Mouse (Mus musculus): Measurements from ENCODE around the gene Vstm2l. TPM values are rescaled to one million over a fixed set of nuclear protein-coding genes. Genes with fewer than 3 reads are reported as not detected.

Vstm2l gene
- 0.48 and 0.62 TPM in 2 replicates for total RNA-seq (2012; rRNA removed)

DNA sequence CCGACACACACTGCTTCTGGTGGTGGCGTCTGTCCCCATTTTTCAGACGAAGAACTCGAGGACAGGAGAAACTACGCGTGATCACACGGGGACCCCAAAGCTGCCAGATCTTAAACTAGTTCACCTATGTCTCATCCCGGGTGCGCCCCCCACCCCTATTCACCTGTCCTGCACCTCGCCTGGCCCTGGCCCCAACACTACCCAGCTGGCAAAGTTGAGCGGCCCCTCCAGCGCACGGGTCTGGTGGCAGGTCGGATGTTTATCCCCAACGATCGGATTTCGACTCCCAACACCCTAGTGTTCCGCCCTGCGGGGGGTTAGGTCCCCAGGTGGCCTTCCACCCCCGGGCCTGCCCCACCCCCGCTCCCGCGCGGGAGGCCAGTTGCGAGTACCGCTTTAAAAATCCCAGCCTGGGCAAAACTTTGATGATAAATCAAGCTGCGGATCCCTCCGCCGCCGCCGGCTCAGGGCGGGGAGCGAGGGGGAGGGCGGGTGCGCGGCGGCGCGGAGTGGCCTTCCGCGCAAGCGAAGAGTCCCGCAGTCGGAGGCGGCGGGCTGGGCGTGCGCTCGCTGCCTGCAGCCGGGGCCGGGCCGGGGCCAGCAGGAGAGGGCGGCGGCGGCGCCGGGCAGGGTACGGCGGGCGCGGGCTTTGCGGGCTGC is at the start of gene Vstm2l:
Vstm2l (plus strand) TSS at position 549 of the 660 bp plus-strand sequence.
- Histone ChIP-seq H3K27ac (ENCODE audit: insufficient read depth, low read depth, low read length, poor library complexity, severe bottlenecking) (no peak within 1 kb of the TSS), H3K9me3 (ENCODE audit: control insufficient read depth, insufficient read depth, low read depth, low read length) (no peaks in the 10 kb centered on the region), H3K9ac (ENCODE audit: insufficient read depth, low read depth, low read length, poor library complexity, severe bottlenecking) (peak within 1 kb of the TSS; percentile 0; the same call in 1 of the 2 replicates), H3K4me3 (ENCODE audit: insufficient read depth in 1 of 2, low read depth in 1 of 2, low read length in 2 of 2, poor library complexity in 1 of 2, severe bottlenecking in 1 of 2) (peak within 1 kb of the TSS; percentile 64 to 78), H3K36me3 (ENCODE audit: control insufficient read depth, insufficient read depth, low read length, poor library complexity, severe bottlenecking) (no peaks in the 10 kb centered on the region), H3K4me1 (ENCODE audit: control insufficient read depth in 2 of 2, insufficient read depth in 2 of 2, low read length in 2 of 2, poor library complexity in 1 of 2) (peaks cover 2 to 13% of the 10 kb centered on the region in 2 experiments; a peak in 2 of 4 replicates)
- in situ Hi-C loops (cut with MboI; ENCODE audit: low sequenced_read_pairs in 2 of 2, unreplicated experiment in 2 of 2) = no loop called here
- TF ChIP-seq HCFC1 (IDR thresholded peaks at IDR 0.05; ENCODE audit: borderline replicate concordance, insufficient read depth, low read length) = no peak
- TF ChIP-seq ZC3H11A (IDR thresholded peaks at IDR 0.05; ENCODE audit: borderline replicate concordance, low read depth, low read length) = no peak
- TF ChIP-seq CHD2 (IDR thresholded peaks at IDR 0.05; ENCODE audit: low read depth, low read length) = no peak
- TF ChIP-seq MAFK (IDR thresholded peaks at IDR 0.05; ENCODE audit: insufficient read depth, low read depth, low read length) = no peak
- TF ChIP-seq ZNF384 (IDR thresholded peaks at IDR 0.05; ENCODE audit: low read depth, low read length) = no peak
- DNase-seq (ENCODE audit: low read depth, low spot score) = peak; percentile 19

DNA sequence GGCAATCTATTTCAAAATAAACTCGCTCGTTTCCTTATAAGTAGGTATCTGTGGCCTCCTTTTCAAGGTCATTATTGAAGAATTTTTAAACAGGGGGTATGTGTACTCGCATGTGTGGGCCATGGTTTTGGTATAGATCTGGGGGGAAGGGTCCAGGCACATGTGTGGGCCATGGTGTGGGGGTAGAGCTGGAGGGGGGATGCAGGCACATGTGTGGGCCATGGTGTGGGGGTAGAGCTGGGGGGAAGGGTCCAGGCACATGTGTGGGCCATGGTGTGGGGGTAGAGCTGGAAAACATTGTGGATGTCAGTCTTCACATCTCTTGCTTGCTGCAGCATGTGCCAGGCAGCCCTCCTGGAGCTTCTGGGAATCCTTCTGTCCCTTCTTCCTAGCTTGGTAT is 47.3 kb upstream of the Vstm2l start:
- H3K9me3 ChIP-seq (ENCODE audit: control insufficient read depth, insufficient read depth, low read depth, low read length) = no peaks in the 10 kb centered on the region
- H3K36me3 ChIP-seq (ENCODE audit: control insufficient read depth, insufficient read depth, low read length, poor library complexity, severe bottlenecking) = no peaks in the 10 kb centered on the region
- H3K4me3 ChIP-seq (ENCODE audit: insufficient read depth in 1 of 2, low read depth in 1 of 2, low read length in 2 of 2, poor library complexity in 1 of 2, severe bottlenecking in 1 of 2) = no peak overlapping the region
- DNase-seq (ENCODE audit: low read depth, low spot score) = no peak
- in situ Hi-C loops (cut with MboI; ENCODE audit: low sequenced_read_pairs in 2 of 2, unreplicated experiment in 2 of 2) = no loop called here
- peaks cover 0 to 5% of the 10 kb centered on the region in 2 experiments; a peak in 2 of 4 replicates for H3K4me1 ChIP-seq (ENCODE audit: control insufficient read depth in 2 of 2, insufficient read depth in 2 of 2, low read length in 2 of 2, poor library complexity in 1 of 2)
- no peak for TF ChIP-seq ZNF384 (IDR thresholded peaks at IDR 0.05; ENCODE audit: low read depth, low read length)
- no peak for TF ChIP-seq ZC3H11A (IDR thresholded peaks at IDR 0.05; ENCODE audit: borderline replicate concordance, low read depth, low read length)
- TF ChIP-seq MAFK (IDR thresholded peaks at IDR 0.05; ENCODE audit: insufficient read depth, low read depth, low read length) = no peak
- TF ChIP-seq CHD2 (IDR thresholded peaks at IDR 0.05; ENCODE audit: low read depth, low read length) = no peak
- TF ChIP-seq HCFC1 (IDR thresholded peaks at IDR 0.05; ENCODE audit: borderline replicate concordance, insufficient read depth, low read length) = no peak
- H3K9ac ChIP-seq (ENCODE audit: insufficient read depth, low read depth, low read length, poor library complexity, severe bottlenecking) = no peak overlapping the region
- H3K27ac ChIP-seq (ENCODE audit: insufficient read depth, low read depth, low read length, poor library complexity, severe bottlenecking) = no peak overlapping the region

GRCm38 (mm10) chr2:157870247-157870646 is 44.2 kb upstream of the Vstm2l start:
- Histone ChIP-seq H3K9me3 (ENCODE audit: control insufficient read depth, insufficient read depth, low read depth, low read length) (no peaks in the 10 kb centered on the region), H3K9ac (ENCODE audit: insufficient read depth, low read depth, low read length, poor library complexity, severe bottlenecking) (no peak overlapping the region), H3K27ac (ENCODE audit: insufficient read depth, low read depth, low read length, poor library complexity, severe bottlenecking) (no peak overlapping the region), H3K4me1 (ENCODE audit: control insufficient read depth in 2 of 2, insufficient read depth in 2 of 2, low read length in 2 of 2, poor library complexity in 1 of 2) (peaks cover 0 to 5% of the 10 kb centered on the region in 2 experiments; a peak in 2 of 4 replicates), H3K36me3 (ENCODE audit: control insufficient read depth, insufficient read depth, low read length, poor library complexity, severe bottlenecking) (no peaks in the 10 kb centered on the region), H3K4me3 (ENCODE audit: insufficient read depth in 1 of 2, low read depth in 1 of 2, low read length in 2 of 2, poor library complexity in 1 of 2, severe bottlenecking in 1 of 2) (no peak overlapping the region)
- no peak for TF ChIP-seq ZNF384 (IDR thresholded peaks at IDR 0.05; ENCODE audit: low read depth, low read length)
- TF ChIP-seq MAFK (IDR thresholded peaks at IDR 0.05; ENCODE audit: insufficient read depth, low read depth, low read length) = no peak
- no peak for TF ChIP-seq ZC3H11A (IDR thresholded peaks at IDR 0.05; ENCODE audit: borderline replicate concordance, low read depth, low read length)
- no peak for TF ChIP-seq HCFC1 (IDR thresholded peaks at IDR 0.05; ENCODE audit: borderline replicate concordance, insufficient read depth, low read length)
- TF ChIP-seq CHD2 (IDR thresholded peaks at IDR 0.05; ENCODE audit: low read depth, low read length) = no peak
- in situ Hi-C loops (cut with MboI; ENCODE audit: low sequenced_read_pairs in 2 of 2, unreplicated experiment in 2 of 2) = no loop called here
- no peak for DNase-seq (ENCODE audit: low read depth, low spot score)

GRCm38 (mm10) chr2:157873223-157873622 is 41.2 kb upstream of the Vstm2l start:
- H3K36me3 ChIP-seq (ENCODE audit: control insufficient read depth, insufficient read depth, low read length, poor library complexity, severe bottlenecking) = peaks cover 3% of the 10 kb centered on the region; the same call in 1 of the 2 replicates
- H3K4me3 ChIP-seq (ENCODE audit: insufficient read depth in 1 of 2, low read depth in 1 of 2, low read length in 2 of 2, poor library complexity in 1 of 2, severe bottlenecking in 1 of 2) = no peak overlapping the region
- H3K27ac ChIP-seq (ENCODE audit: insufficient read depth, low read depth, low read length, poor library complexity, severe bottlenecking) = no peak overlapping the region
- TF ChIP-seq MAFK (IDR thresholded peaks at IDR 0.05; ENCODE audit: insufficient read depth, low read depth, low read length) = no peak
- TF ChIP-seq ZC3H11A (IDR thresholded peaks at IDR 0.05; ENCODE audit: borderline replicate concordance, low read depth, low read length) = no peak
- TF ChIP-seq CHD2 (IDR thresholded peaks at IDR 0.05; ENCODE audit: low read depth, low read length) = no peak
- no peak for TF ChIP-seq HCFC1 (IDR thresholded peaks at IDR 0.05; ENCODE audit: borderline replicate concordance, insufficient read depth, low read length)
- TF ChIP-seq ZNF384 (IDR thresholded peaks at IDR 0.05; ENCODE audit: low read depth, low read length) = no peak
- no peak overlapping the region for H3K9ac ChIP-seq (ENCODE audit: insufficient read depth, low read depth, low read length, poor library complexity, severe bottlenecking)
- in situ Hi-C loops (cut with MboI; ENCODE audit: low sequenced_read_pairs in 2 of 2, unreplicated experiment in 2 of 2) = no loop called here
- H3K9me3 ChIP-seq (ENCODE audit: control insufficient read depth, insufficient read depth, low read depth, low read length) = no peaks in the 10 kb centered on the region
- H3K4me1 ChIP-seq (ENCODE audit: control insufficient read depth in 2 of 2, insufficient read depth in 2 of 2, low read length in 2 of 2, poor library complexity in 1 of 2) = no peaks in the 10 kb centered on the region
- no peak for DNase-seq (ENCODE audit: low read depth, low spot score)
